Mouse (Mus musculus): Measurements from ENCODE around the gene Xrra1. TPM values are rescaled to one million over a fixed set of nuclear protein-coding genes. Genes with fewer than 3 reads are reported as not detected.
A peak's percentile ranks its signal among the peaks of the same experiment; 100 is the strongest.

The Xrra1 gene
- total RNA-seq, 2 experiments from 2014 or later = 0.72 to 1.3 TPM

GRCm38 (mm10) chr7:99851121-99851520, 7.8 kb upstream of the Xrra1 start:
- DNase-seq = no peak

GRCm38 (mm10) chr7:99851618-99852017, 7.3 kb upstream of the Xrra1 start:
- DNase-seq = no peak

GRCm38 (mm10) chr7:99853350-99853749, 5.6 kb upstream of the Xrra1 start:
- no peak for DNase-seq

- no peak for DNase-seq
Observed at GRCm38 (mm10) chr7:99854311-99854710, 4.6 kb upstream of the Xrra1 start.

GRCm38 (mm10) chr7:99856266-99856861, 2.6 kb upstream of the Xrra1 start:
- no peak for DNase-seq

- no peak for DNase-seq
Observed at GRCm38 (mm10) chr7:99858175-99858812, 622 bp upstream of the Xrra1 start.

- DNase-seq = no peak
Observed at GRCm38 (mm10) chr7:99863362-99863761, 4.4 kb downstream of the Xrra1 start, which contains the start of gene Spcs2. Gene Spcs2 (minus strand): TSS chr7:99863462.

GRCm38 (mm10) chr7:99864241-99865028, 5.5 kb downstream of the Xrra1 start:
- no peak for DNase-seq

- DNase-seq = no peak
Observed at GRCm38 (mm10) chr7:99865219-99865618, 6.3 kb downstream of the Xrra1 start.

- no peak for DNase-seq
Observed at GRCm38 (mm10) chr7:99869296-99869695, 10.4 kb downstream of the Xrra1 start.

GRCm38 (mm10) chr7:99873965-99874364, 15.0 kb downstream of the Xrra1 start:
- no peak for DNase-seq

GRCm38 (mm10) chr7:99875891-99876290, 17.0 kb downstream of the Xrra1 start:
- no peak for DNase-seq

- DNase-seq = peak; percentile 84 to 86
Observed at GRCm38 (mm10) chr7:99876345-99876744, 17.4 kb downstream of the Xrra1 start.

GRCm38 (mm10) chr7:99878254-99878653, 19.3 kb downstream of the Xrra1 start:
- DNase-seq = no peak

GRCm38 (mm10) chr7:99887230-99887735, 28.4 kb downstream of the Xrra1 start:
- DNase-seq = no peak

GRCm38 (mm10) chr7:99887743-99888142, 28.8 kb downstream of the Xrra1 start:
- no peak for DNase-seq

GRCm38 (mm10) chr7:99889175-99889880, 30.4 kb downstream of the Xrra1 start:
- DNase-seq = no peak

GRCm38 (mm10) chr7:99890168-99890755, 31.3 kb downstream of the Xrra1 start:
- DNase-seq = no peak

- DNase-seq = no peak
Observed at GRCm38 (mm10) chr7:99891471-99891870, 32.6 kb downstream of the Xrra1 start.

- DNase-seq = no peak
Observed at GRCm38 (mm10) chr7:99892351-99892750, 33.4 kb downstream of the Xrra1 start.

- DNase-seq = no peak
Observed at GRCm38 (mm10) chr7:99893967-99894366, 35.1 kb downstream of the Xrra1 start.

GRCm38 (mm10) chr7:99894478-99894877, 35.6 kb downstream of the Xrra1 start:
- DNase-seq = no peak
